Mouse (Mus musculus) hindbrain, embryonic 13.5 days (tissue): ENCODE measurements around the gene Astn2. TPM values are rescaled to one million over a fixed set of nuclear protein-coding genes. Genes with fewer than 3 reads are reported as not detected.
A peak's percentile ranks its signal among the peaks of the same experiment; 100 is the strongest.

Experiments used
- ATAC-seq: fragments of 200-750 bp; cut with Nextera tagmentation; 2 replicates; pipeline ENCODE4 v1.8.0; 2017; ENCODE audit warnings: moderate TSS enrichment; ENCODE audit not compliant: low FRiP score
- H3K27ac ChIP-seq: fragments of 300-500 bp; sonication (generic); 2 replicates; pipeline ENCODE4 v1.5.1; 2015; ENCODE audit warnings: inconsistent platforms, mild to moderate bottlenecking, moderate library complexity
- H3K27me3 ChIP-seq: fragments of 300-500 bp; sonication (generic); 2 replicates; pipeline ENCODE4 v1.6.1; 2015; ENCODE audit warnings: mild to moderate bottlenecking, inconsistent platforms
- H3K36me3 ChIP-seq: fragments of 300-500 bp; sonication (generic); 2 replicates; pipeline ENCODE4 v1.6.1; 2015; ENCODE audit warnings: mild to moderate bottlenecking, inconsistent platforms
- H3K4me1 ChIP-seq: fragments of 300-500 bp; sonication (generic); replicated peaks from 2 replicates; pipeline ENCODE4 v1.6.1; 2015; ENCODE audit warnings: inconsistent platforms
- H3K4me2 ChIP-seq: fragments of 300-500 bp; sonication (generic); 2 replicates; pipeline ENCODE4 v1.6.1; 2015; ENCODE audit warnings: inconsistent platforms, mild to moderate bottlenecking, moderate library complexity
- H3K4me3 ChIP-seq: fragments of 300-500 bp; sonication (generic); 2 replicates; pipeline ENCODE4 v1.5.1; 2015; ENCODE audit warnings: mild to moderate bottlenecking, inconsistent platforms
- H3K9ac ChIP-seq: fragments of 300-500 bp; sonication (generic); 2 replicates; pipeline ENCODE4 v1.6.1; 2015; ENCODE audit warnings: mild to moderate bottlenecking, inconsistent platforms
- H3K9me3 ChIP-seq: fragments of 300-500 bp; sonication (generic); 2 replicates; pipeline ENCODE4 v1.6.1; 2016; ENCODE audit warnings: inconsistent platforms
- WGBS: fragments of 180-500 bp; shearing (Covaris S2); methylation state at CpG from one replicate; pipeline ENCODE4 v1.1.7; 2015; 5-methylcytosine and 5-hydroxymethylcytosine counted together
- polyA plus RNA-seq: library from polyadenylated mRNA; unstranded; fragments of >200 nt; fragmentation: Nextera tagmentation; extraction: Ambion mirVana; gene quantifications from 2 replicates; pipeline ENCODE4 v1.2.1, GENCODE M21; 2015

Gene Astn2
- polyA plus RNA-seq, 1 experiment from 2014 or later = 2.9 TPM

GRCm38 (mm10) chr4:65671585-65672184 is 732.7 kb downstream of the Astn2 start:
- no peak overlapping the region for H3K4me3 ChIP-seq

DNA sequence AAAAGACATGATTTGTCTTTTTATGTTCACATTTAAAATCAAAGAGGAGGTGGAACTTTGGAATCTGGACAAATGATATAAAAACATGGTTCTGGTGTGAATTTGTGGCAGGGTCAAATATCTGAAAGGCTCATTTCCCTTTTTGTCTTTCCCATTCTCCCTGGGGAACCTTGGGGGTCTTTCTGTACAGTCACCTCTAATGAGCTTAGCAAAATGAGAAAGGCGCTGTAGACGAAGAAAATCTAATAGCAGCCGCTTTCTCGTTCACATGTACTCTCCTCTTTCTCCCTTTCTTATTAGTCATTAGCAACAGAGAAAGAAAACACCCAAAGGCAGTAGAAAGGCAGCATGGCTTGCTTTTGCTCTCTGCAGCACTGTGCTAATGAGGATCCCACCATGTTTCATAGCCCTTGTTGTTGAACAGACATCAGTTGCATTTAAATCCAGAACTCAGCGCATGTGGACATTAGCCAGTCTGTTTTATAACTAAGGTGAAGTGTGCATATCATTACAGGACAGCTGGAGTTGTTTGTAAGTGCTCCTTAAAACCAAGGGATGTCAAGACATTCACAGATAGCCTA is 737.3 kb downstream of the Astn2 start:
- no peaks in the 10 kb centered on the region for H3K9me3 ChIP-seq
- H3K9ac ChIP-seq = no peak overlapping the region
- H3K4me1 ChIP-seq = peaks cover 5% of the 10 kb centered on the region; the same call in 1 of the 2 replicates
- 53% methylated on average over 5 of the region's 5 CpGs for WGBS
- no peak overlapping the region for H3K4me3 ChIP-seq
- H3K4me2 ChIP-seq = no peak overlapping the region
- H3K27ac ChIP-seq = peak overlapping the region; percentile 55; the same call in 1 of the 2 replicates
- H3K27me3 ChIP-seq = no peaks in the 10 kb centered on the region
- no peak for ATAC-seq
- no peaks in the 10 kb centered on the region for H3K36me3 ChIP-seq

More at GRCm38 (mm10) chr4:65671585-65672184, 732.7 kb downstream of the Astn2 start:
- ATAC-seq = no peak
- H3K4me2 ChIP-seq = no peak overlapping the region
- H3K9ac ChIP-seq = no peak overlapping the region
- 69% methylated on average over 6 of the region's 6 CpGs for WGBS
- no peaks in the 10 kb centered on the region for H3K9me3 ChIP-seq
- peaks cover 5% of the 10 kb centered on the region; the same call in 1 of the 2 replicates for H3K4me1 ChIP-seq
- no peaks in the 10 kb centered on the region for H3K36me3 ChIP-seq
- H3K27ac ChIP-seq = no peak overlapping the region
- H3K27me3 ChIP-seq = no peaks in the 10 kb centered on the region

DNA sequence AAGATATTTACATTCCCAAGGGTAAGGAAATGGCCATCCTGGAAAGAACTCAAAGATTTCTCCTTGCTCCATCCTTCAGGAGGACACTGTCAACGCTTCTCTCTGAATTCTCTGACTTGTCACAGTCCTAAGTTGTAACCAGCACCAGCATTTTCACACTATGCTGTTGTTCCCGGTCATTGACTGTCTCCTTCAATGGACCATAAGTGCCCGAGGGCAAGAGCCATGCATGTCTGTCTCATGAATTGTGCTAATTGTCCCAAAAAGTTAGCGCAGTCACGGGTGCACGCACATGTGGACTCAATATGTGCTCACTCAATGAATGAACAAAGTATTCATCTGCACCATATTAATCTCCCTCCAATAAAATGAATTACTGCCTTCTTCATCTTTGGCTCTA is 741.2 kb downstream of the Astn2 start:
- no peak overlapping the region for H3K9ac ChIP-seq
- no peaks in the 10 kb centered on the region for H3K36me3 ChIP-seq
- no peaks in the 10 kb centered on the region for H3K9me3 ChIP-seq
- WGBS = 76% methylated on average over 6 of the region's 6 CpGs
- no peak overlapping the region for H3K4me3 ChIP-seq
- H3K27ac ChIP-seq = no peak overlapping the region
- no peaks in the 10 kb centered on the region for H3K27me3 ChIP-seq
- no peak overlapping the region for H3K4me2 ChIP-seq
- ATAC-seq = no peak
- peaks cover 5% of the 10 kb centered on the region; the same call in 1 of the 2 replicates for H3K4me1 ChIP-seq

- Histone ChIP-seq H3K9me3 (no peaks in the 10 kb centered on the region), H3K4me1 (no peaks in the 10 kb centered on the region), H3K27ac (no peak overlapping the region), H3K9ac (no peak overlapping the region), H3K27me3 (0 out of 2 replicates have a peak, but pooled peaks cover 4% of the 10 kb centered on the region), H3K36me3 (no peaks in the 10 kb centered on the region), H3K4me2 (no peak overlapping the region), H3K4me3 (no peak overlapping the region)
- peak; percentile 80 for ATAC-seq
- WGBS = 0% methylated on average over 2 of the region's 2 CpGs
Measured at GRCm38 (mm10) chr4:65654723-65655122, 749.7 kb downstream of the Astn2 start.

DNA sequence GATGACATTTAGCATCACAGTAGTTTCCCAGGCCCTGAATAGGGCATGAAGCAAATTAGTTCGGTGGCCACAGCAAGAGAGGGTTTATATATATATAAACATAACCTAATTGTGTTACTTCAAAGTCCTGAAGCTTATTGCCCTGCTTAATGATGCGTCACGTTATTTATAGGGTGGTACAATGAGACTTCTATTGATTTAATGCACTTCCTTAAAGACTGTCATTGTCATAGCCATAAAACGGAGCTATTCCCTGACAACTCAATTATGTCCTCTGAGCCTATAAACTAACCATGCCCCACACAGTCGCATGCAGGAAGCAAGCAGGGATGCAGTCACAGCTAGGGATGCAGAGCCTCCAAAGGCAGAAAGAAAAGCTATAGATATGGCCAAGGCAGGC is 761.8 kb downstream of the Astn2 start:
- no peak overlapping the region for H3K4me3 ChIP-seq
- no peaks in the 10 kb centered on the region for H3K9me3 ChIP-seq
- WGBS = 53% methylated on average over 5 of the region's 5 CpGs
- H3K27ac ChIP-seq = no peak overlapping the region
- peak; percentile 49; the same call in 1 of the 2 replicates for ATAC-seq
- H3K27me3 ChIP-seq = no peaks in the 10 kb centered on the region
- H3K4me2 ChIP-seq = no peak overlapping the region
- no peak overlapping the region for H3K9ac ChIP-seq
- H3K4me1 ChIP-seq = no peaks in the 10 kb centered on the region
- 0 out of 2 replicates have a peak, but pooled peaks cover 2% of the 10 kb centered on the region for H3K36me3 ChIP-seq

- no peaks in the 10 kb centered on the region; the same call in 1 of the 2 replicates for H3K4me1 ChIP-seq
- H3K36me3 ChIP-seq = no peaks in the 10 kb centered on the region
- H3K4me2 ChIP-seq = no peak overlapping the region
- H3K27me3 ChIP-seq = no peaks in the 10 kb centered on the region
- H3K9me3 ChIP-seq = no peaks in the 10 kb centered on the region
- H3K4me3 ChIP-seq = no peak overlapping the region
- 77% methylated on average over 3 of the region's 3 CpGs for whole genome bisulfite sequencing
- H3K27ac ChIP-seq = no peak overlapping the region
- ATAC-seq = no peak
- no peak overlapping the region for H3K9ac ChIP-seq
Measured at GRCm38 (mm10) chr4:65638231-65638630, 766.2 kb downstream of the Astn2 start.

DNA sequence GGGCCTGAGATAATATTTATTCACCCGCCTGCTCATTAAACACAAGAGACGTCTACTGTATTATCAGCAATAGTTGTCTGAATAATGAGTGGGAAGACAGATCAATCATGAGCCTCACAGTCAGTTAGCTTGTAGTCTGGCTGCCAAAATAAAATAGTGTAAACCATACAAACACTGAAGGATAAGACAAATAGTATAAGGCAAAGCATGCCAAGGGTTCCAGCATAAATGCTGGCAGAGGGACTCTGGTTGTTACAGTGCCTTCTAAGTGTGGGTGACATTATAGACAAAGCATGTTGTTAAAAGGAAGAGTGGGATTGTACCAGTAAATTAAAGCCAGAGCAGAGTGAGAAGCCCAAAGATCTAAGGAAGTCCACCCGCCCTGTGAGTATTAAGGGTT is 784.3 kb downstream of the Astn2 start:
- no peak overlapping the region for H3K4me2 ChIP-seq

GRCm38 (mm10) chr4:65613135-65613534 is 791.3 kb downstream of the Astn2 start:
- WGBS = 97% methylated on average over 14 of the region's 14 CpGs
- Histone ChIP-seq H3K4me3 (no peak overlapping the region), H3K4me2 (no peak overlapping the region), H3K36me3 (peaks cover 46% of the 10 kb centered on the region), H3K9me3 (no peaks in the 10 kb centered on the region), H3K27ac (no peak overlapping the region), H3K4me1 (peaks cover 22% of the 10 kb centered on the region), H3K27me3 (no peaks in the 10 kb centered on the region), H3K9ac (no peak overlapping the region)
- ATAC-seq = no peak

More for the DNA sequence above, 784.3 kb downstream of the Astn2 start:
- Histone ChIP-seq H3K9ac (no peak overlapping the region), H3K4me3 (no peak overlapping the region), H3K36me3 (peaks cover 57% of the 10 kb centered on the region), H3K9me3 (no peaks in the 10 kb centered on the region), H3K4me1 (0 out of 2 replicates have a peak, but pooled peaks cover 4% of the 10 kb centered on the region), H3K27ac (no peak overlapping the region), H3K27me3 (no peaks in the 10 kb centered on the region)
- no peak for ATAC-seq
- whole genome bisulfite sequencing = 86% methylated on average over 3 of the region's 3 CpGs

DNA sequence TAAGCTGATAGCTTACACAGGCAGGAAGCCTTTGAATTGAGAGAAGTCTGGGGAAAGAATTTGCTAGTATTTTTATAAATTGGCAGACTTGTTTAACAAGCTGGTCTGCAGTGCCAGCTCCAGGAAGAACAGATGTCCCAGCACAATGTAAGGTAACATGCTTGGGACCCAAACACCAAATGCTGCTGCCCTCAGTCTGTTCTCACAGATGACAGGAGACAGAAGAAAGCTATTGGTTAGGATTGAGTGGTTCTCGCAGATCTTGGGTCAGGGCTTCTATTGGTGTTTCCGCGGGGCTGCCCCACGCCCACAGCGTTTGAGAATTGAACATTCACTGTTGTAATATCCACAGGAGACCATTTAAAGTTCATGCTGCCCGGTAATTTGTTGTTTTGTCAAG is 793.5 kb downstream of the Astn2 start:
- no peak overlapping the region for H3K9ac ChIP-seq
- peaks cover 30% of the 10 kb centered on the region for H3K36me3 ChIP-seq
- H3K4me3 ChIP-seq = no peak overlapping the region
- no peaks in the 10 kb centered on the region for H3K9me3 ChIP-seq
- H3K4me2 ChIP-seq = no peak overlapping the region
- 51% methylated on average over 6 of the region's 6 CpGs for WGBS
- no peaks in the 10 kb centered on the region for H3K27me3 ChIP-seq
- peaks cover 40% of the 10 kb centered on the region for H3K4me1 ChIP-seq
- no peak overlapping the region for H3K27ac ChIP-seq
- ATAC-seq = no peak

DNA sequence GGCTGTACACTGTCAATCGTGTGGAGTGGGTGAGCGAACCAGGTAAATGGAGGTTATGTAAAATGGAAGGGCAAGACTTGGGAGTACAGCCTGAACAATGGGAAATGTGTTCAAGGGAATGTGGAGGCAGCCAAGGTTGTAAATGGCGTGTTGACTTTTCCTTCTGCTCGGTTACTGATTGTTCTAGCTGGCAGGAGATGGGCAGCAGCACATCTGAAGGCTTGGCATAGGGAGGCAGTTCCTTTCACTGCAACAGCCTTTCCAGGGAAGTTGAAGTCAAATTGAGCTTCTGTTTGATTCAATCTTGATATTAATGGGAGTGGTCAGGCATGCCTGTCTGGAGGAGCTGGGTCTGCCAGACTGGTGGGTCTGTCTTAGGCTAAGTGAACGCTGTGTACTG is 794.1 kb downstream of the Astn2 start:
- 80% methylated on average over 5 of the region's 5 CpGs for WGBS
- ATAC-seq = no peak
- Histone ChIP-seq H3K27ac (no peak overlapping the region), H3K36me3 (peaks cover 24% of the 10 kb centered on the region), H3K4me3 (no peak overlapping the region), H3K9ac (no peak overlapping the region), H3K9me3 (no peaks in the 10 kb centered on the region), H3K4me2 (no peak overlapping the region), H3K27me3 (no peaks in the 10 kb centered on the region), H3K4me1 (peaks cover 41% of the 10 kb centered on the region)

- Histone ChIP-seq H3K27me3 (no peaks in the 10 kb centered on the region), H3K9ac (no peak overlapping the region), H3K4me1 (peaks cover 44% of the 10 kb centered on the region), H3K36me3 (peaks cover 2% of the 10 kb centered on the region), H3K27ac (no peak overlapping the region), H3K9me3 (no peaks in the 10 kb centered on the region), H3K4me3 (no peak overlapping the region), H3K4me2 (no peak overlapping the region)
- 93% methylated on average over 4 of the region's 4 CpGs for WGBS
- no peak for ATAC-seq
Measured at GRCm38 (mm10) chr4:65608112-65608511, 796.3 kb downstream of the Astn2 start.

- H3K9me3 ChIP-seq = no peaks in the 10 kb centered on the region
- H3K27me3 ChIP-seq = no peaks in the 10 kb centered on the region
- H3K36me3 ChIP-seq = no peaks in the 10 kb centered on the region; the same call in 1 of the 2 replicates
- ATAC-seq = no peak
- 0 out of 2 replicates have a peak overlapping the region, but pooled peaks have one; percentile 39 for H3K9ac ChIP-seq
- peak overlapping the region; percentile 68 for H3K4me2 ChIP-seq
- WGBS = 84% methylated on average over 10 of the region's 10 CpGs
- H3K27ac ChIP-seq = no peak overlapping the region
- H3K4me3 ChIP-seq = peak overlapping the region; percentile 72; the same call in 1 of the 2 replicates
- H3K4me1 ChIP-seq = peaks cover 44% of the 10 kb centered on the region
Measured at GRCm38 (mm10) chr4:65607184-65607631, 797.2 kb downstream of the Astn2 start.
